Mouse (Mus musculus) lung, postnatal 0 days (tissue): Measurements from ENCODE around the gene Mrps27.

ENCODE experiments used
- CTCF ChIP-seq: IDR thresholded peaks from 2 replicates; pipeline ENCODE4 v1.5.1; 2016; ENCODE audit warnings: antibody characterized with exemption, mild to moderate bottlenecking
- EP300 ChIP-seq: IDR thresholded peaks from 2 replicates; pipeline ENCODE4 v1.6.1; 2016; ENCODE audit warnings: antibody characterized with exemption, mild to moderate bottlenecking, control low read depth

GRCm38 (mm10) chr13:99351596-99351995 lies 7.0 kb downstream of the Mrps27 start:
- no peak for TF ChIP-seq CTCF
- TF ChIP-seq EP300, result no peak
